Mouse (Mus musculus) hindbrain, embryonic 14.5 days (tissue): Measurements from ENCODE around the gene Vasn. TPM values are rescaled to one million over a fixed set of nuclear protein-coding genes. Genes with fewer than 3 reads are reported as not detected.
A peak's percentile ranks its signal among the peaks of the same experiment; 100 is the strongest.

ENCODE experiments used
- ATAC-seq: fragments of 200-750 bp; cut with Nextera tagmentation; 2 replicates; pipeline ENCODE4 v1.8.0; 2017; ENCODE audit warnings: moderate number of reproducible peaks, mild to moderate bottlenecking, moderate TSS enrichment, moderate library complexity; ENCODE audit not compliant: low FRiP score
- DNase-seq: peaks from one replicate; pipeline ENCODE4 v3.0.0-alpha.2; 2015; ENCODE audit warnings: low spot score
- H3K27ac ChIP-seq: fragments of 300-500 bp; sonication (generic); 2 replicates; pipeline ENCODE4 v1.5.1; 2014; ENCODE audit warnings: mild to moderate bottlenecking, moderate library complexity
- H3K27me3 ChIP-seq: fragments of 300-500 bp; sonication (generic); 2 replicates; pipeline ENCODE4 v1.6.1; 2014; ENCODE audit warnings: mild to moderate bottlenecking, low read length, mixed read lengths; ENCODE audit not compliant: control insufficient read depth, insufficient read depth
- H3K36me3 ChIP-seq: fragments of 300-500 bp; sonication (generic); replicated peaks from 2 replicates; pipeline ENCODE4 v1.6.1; 2014; ENCODE audit not compliant: control insufficient read depth, insufficient read depth
- H3K4me1 ChIP-seq: fragments of 300-500 bp; sonication (generic); replicated peaks from 2 replicates; pipeline ENCODE4 v1.6.1; 2014; ENCODE audit warnings: antibody characterized with exemption, low read length, mixed read lengths; ENCODE audit not compliant: control insufficient read depth, insufficient read depth
- H3K4me2 ChIP-seq: fragments of 300-500 bp; sonication (generic); replicated peaks from 2 replicates; pipeline ENCODE4 v1.6.1; 2014; ENCODE audit warnings: mild to moderate bottlenecking, moderate library complexity
- H3K4me3 ChIP-seq: fragments of 300-500 bp; sonication (generic); replicated peaks from 2 replicates; pipeline ENCODE4 v1.5.1; 2014; ENCODE audit warnings: mild to moderate bottlenecking, low read length
- H3K9ac ChIP-seq: fragments of 300-500 bp; sonication (generic); 2 replicates; pipeline ENCODE4 v1.6.1; 2014
- H3K9me3 ChIP-seq: fragments of 300-500 bp; sonication (generic); 2 replicates; pipeline ENCODE4 v1.6.1; 2016; ENCODE audit warnings: low read length; ENCODE audit not compliant: control insufficient read depth
- WGBS: fragments of 180-500 bp; shearing (Covaris S2); extraction: QIAGEN DNeasy Blood & Tissue Kit; methylation state at CpG from one replicate; pipeline ENCODE4 v1.1.7; 2014; 5-methylcytosine and 5-hydroxymethylcytosine counted together
- polyA plus RNA-seq: library from polyadenylated mRNA; unstranded; fragments of >200 nt; fragmentation: Nextera tagmentation; extraction: Ambion mirVana; gene quantifications from 2 replicates; pipeline ENCODE4 v1.2.1, GENCODE M21; 2014

The Vasn gene
- polyA plus RNA-seq, 1 experiment from 2014 or later = 6.4 TPM

DNA sequence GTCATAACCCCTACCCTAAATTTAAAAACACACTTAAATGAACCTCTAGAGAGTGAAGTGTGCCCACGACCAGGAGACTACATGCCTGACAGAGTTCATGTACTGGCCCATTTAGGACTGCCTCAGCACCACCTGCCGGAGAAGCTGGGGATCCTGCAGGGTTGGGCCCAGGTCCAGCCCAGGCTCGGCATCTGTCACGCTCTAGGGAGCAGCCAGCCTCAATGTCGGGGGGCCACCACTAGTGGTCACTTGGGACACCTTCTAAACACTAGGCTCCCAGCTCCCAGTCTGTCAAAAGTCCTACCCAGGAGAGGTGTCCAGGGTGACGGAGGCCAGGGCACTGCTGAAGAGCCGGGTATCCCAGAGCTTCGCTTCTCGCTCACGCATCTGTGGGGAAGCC is 15.0 kb downstream of the Vasn start:
- H3K9me3 ChIP-seq = no peaks in the 10 kb centered on the region
- DNase-seq (no peak), ATAC-seq (no peak)
- H3K27ac ChIP-seq = no peak overlapping the region
- 0 out of 2 replicates have a peak, but pooled peaks cover 8% of the 10 kb centered on the region for H3K4me1 ChIP-seq
- 81% methylated on average over 10 of the region's 10 CpGs for WGBS
- no peak overlapping the region for H3K9ac ChIP-seq
- H3K4me2 ChIP-seq = no peak overlapping the region
- H3K36me3 ChIP-seq = peaks cover 53% of the 10 kb centered on the region
- H3K27me3 ChIP-seq = no peaks in the 10 kb centered on the region
- no peak overlapping the region for H3K4me3 ChIP-seq

DNA sequence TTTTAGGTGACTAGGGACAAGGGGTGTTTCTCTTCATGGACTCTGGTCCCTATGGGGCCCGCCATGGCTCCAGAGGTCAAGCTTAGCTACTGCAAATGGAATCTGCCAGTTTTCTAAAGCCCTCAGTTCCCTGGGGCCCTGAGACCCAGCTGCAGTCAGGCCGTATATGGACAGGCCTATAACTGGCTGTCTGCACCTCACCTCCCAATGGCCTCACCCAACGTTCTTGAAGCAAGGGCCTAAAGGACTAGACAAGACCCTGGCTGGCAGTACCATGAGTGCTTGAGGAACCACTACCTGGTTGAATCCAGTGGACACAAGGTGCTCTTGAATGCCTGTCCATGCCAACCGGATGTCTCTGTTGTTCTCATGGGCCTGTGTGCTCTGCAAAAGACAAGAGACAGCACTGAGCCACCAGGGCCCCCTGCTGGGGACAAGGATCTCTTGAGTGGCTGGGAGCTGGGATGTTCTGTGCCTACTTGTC is 15.6 kb downstream of the Vasn start:
- H3K9me3 ChIP-seq = no peaks in the 10 kb centered on the region
- 0 out of 2 replicates have a peak, but pooled peaks cover 8% of the 10 kb centered on the region for H3K4me1 ChIP-seq
- no peak overlapping the region for H3K27ac ChIP-seq
- no peaks in the 10 kb centered on the region for H3K27me3 ChIP-seq
- ATAC-seq = no peak
- peaks cover 48% of the 10 kb centered on the region for H3K36me3 ChIP-seq
- no peak overlapping the region for H3K4me2 ChIP-seq
- H3K9ac ChIP-seq = no peak overlapping the region
- 71% methylated on average over 4 of the region's 4 CpGs for whole genome bisulfite sequencing
- no peak overlapping the region for H3K4me3 ChIP-seq
- no peak for DNase-seq

DNA sequence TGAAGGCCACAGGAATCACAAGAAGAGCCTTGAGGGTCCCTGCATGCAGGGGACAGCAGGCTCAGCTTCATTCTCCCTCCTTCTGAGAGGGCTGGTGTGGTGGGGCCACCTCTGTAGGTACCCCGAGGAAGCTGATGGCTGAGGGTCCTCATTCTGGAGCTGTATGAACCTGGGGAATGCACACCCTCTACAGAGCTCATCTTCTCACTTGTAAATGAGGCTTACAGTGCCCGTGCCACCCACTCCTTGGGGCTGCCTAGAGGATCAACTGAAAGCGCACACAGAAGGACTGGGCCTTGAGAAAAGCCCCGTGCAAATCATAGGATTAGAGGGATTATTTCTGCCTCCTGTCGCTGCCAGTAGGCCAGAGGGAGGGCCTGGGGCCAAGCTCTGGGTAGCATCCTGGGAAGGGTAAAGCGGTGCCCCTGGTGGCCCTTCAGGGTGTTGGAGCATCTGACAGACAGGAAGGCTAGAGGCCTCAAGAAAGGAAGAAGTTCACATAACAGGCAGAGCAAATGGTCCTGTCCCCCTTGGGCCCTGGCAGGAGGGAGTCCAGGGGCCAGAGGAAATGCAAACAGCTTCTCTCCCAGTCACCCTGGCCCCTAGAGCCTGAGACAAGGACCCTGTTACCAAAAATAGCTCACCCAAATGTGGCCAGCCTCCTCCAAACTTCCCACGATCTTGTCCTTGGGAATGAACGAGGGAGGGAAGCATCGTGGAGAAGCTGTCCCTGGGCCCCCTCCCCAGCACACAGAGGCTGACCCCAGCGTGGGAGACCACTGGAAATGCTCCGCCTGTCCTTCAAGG is 16.2 kb downstream of the Vasn start:
- H3K9me3 ChIP-seq = no peaks in the 10 kb centered on the region
- H3K27ac ChIP-seq = no peak overlapping the region
- H3K27me3 ChIP-seq = no peaks in the 10 kb centered on the region
- no peak overlapping the region for H3K4me2 ChIP-seq
- no peak for ATAC-seq
- WGBS = 52% methylated on average over 11 of the region's 11 CpGs
- H3K4me3 ChIP-seq = no peak overlapping the region
- H3K9ac ChIP-seq = no peak overlapping the region
- H3K4me1 ChIP-seq = 0 out of 2 replicates have a peak, but pooled peaks cover 8% of the 10 kb centered on the region
- peaks cover 48% of the 10 kb centered on the region for H3K36me3 ChIP-seq
- no peak for DNase-seq

DNA sequence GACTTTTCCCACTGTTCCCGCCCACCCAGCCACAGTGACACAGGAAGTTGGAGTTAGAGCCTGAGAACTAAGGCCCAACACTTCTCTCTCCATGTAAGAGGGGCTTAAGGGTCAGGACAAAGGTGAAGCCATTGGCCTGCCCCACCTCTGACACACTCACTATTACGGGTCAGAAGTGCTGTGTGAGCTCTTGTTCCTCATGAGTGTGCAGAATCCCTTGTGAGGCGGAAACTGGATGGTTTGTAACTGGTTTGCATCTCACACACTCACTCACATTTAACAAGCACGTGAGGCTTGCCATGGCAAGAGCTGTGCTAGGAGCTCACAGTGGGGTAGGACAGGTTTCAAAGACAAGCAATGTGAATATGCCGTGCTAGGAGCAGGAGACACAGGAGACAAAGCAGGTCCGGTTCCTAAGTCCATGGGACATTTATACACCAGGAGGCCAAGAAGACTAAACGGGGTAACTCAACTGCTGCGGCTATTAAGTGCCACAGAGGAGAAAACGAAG is 16.9 kb downstream of the Vasn start:
- DNase-seq (no peak), ATAC-seq (no peak)
- WGBS = 78% methylated on average over 9 of the region's 9 CpGs
- no peak overlapping the region for H3K4me2 ChIP-seq
- H3K4me3 ChIP-seq = no peak overlapping the region
- H3K36me3 ChIP-seq = peaks cover 48% of the 10 kb centered on the region
- H3K27ac ChIP-seq = no peak overlapping the region
- H3K9ac ChIP-seq = no peak overlapping the region
- no peaks in the 10 kb centered on the region for H3K27me3 ChIP-seq
- H3K4me1 ChIP-seq = 0 out of 2 replicates have a peak, but pooled peaks cover 8% of the 10 kb centered on the region
- no peaks in the 10 kb centered on the region for H3K9me3 ChIP-seq

DNA sequence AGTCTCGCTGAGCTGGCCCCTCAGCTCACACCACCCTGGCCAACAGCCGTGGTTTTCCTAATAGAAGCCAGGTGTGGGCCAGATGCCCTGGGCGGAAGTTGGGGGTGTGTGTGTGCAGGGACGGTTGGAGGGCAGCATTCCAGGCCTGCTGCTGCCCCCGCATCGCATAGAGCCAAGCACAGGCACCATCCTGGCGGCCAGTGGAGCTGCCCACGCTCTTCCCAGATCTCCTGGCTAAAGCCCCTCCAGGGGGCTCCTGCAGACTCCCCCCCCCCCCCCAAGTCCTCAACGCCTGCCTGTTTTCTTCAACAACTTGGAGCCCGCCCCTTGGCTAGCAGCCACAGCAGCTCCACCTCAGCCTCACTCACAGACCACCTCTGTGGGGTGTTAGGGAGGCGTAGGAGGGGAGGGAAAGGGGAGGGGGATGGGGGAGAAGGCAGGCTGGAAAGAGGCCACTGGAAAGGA is 19.1 kb downstream of the Vasn start:
- Histone ChIP-seq H3K27ac (peak overlapping the region; percentile 21; the same call in 1 of the 2 replicates), H3K36me3 (peaks cover 44% of the 10 kb centered on the region), H3K4me1 (0 out of 2 replicates have a peak, but pooled peaks cover 8% of the 10 kb centered on the region), H3K4me2 (no peak overlapping the region), H3K27me3 (no peaks in the 10 kb centered on the region), H3K9ac (no peak overlapping the region), H3K9me3 (no peaks in the 10 kb centered on the region), H3K4me3 (no peak overlapping the region)
- 23% methylated on average over 11 of the region's 11 CpGs for WGBS
- peak; percentile 58; the same call in 1 of the 2 replicates for ATAC-seq
- DNase-seq = no peak

DNA sequence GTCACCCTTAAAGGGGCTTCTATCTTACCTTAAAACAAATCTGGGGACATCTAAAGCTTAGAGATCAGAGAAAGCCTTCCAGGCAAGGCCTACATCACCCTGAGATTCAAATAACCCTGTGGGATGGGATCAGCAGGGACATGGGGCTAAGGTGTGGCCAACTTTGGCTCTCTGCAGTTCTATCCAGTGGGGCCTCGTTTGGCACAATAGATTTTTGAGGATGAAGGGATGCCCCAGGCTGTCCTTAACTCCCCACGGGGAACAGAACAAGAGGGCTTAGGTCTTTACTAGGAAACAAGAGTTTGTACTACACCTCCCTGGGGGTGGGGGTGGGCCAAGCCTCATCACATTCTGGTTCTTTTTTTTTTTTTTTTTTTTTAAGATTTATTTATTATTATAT is 19.6 kb downstream of the Vasn start:
- Histone ChIP-seq H3K4me3 (no peak overlapping the region), H3K4me2 (no peak overlapping the region), H3K27me3 (no peaks in the 10 kb centered on the region), H3K4me1 (0 out of 2 replicates have a peak, but pooled peaks cover 8% of the 10 kb centered on the region), H3K9ac (no peak overlapping the region), H3K27ac (0 out of 2 replicates have a peak overlapping the region, but pooled peaks have one; percentile 38), H3K36me3 (peaks cover 42% of the 10 kb centered on the region), H3K9me3 (no peaks in the 10 kb centered on the region)
- DNase-seq (no peak), ATAC-seq (no peak)
- WGBS = 26% methylated on average over 2 of the region's 2 CpGs

DNA sequence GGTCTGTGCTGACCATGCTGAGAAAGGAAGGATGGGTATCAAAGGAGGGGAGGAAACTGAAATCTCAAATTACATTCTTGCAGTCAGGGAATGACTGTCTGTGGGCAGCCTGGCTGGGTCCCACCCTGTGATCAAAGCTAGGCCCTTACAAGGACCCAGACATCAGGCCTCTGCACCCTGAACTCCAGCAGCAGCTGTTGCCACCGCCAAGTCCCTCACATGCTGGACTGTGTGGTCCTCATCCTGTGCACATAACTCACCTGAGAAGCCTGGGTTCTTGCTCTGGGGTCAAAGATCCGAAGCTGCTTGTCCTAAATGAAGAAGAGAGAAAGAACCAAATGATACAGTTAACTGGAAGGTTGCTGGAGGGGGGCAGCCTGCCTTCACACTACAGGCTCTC is 21.9 kb downstream of the Vasn start:
- Histone ChIP-seq H3K27me3 (no peaks in the 10 kb centered on the region), H3K27ac (no peak overlapping the region), H3K36me3 (peaks cover 49% of the 10 kb centered on the region), H3K4me3 (no peak overlapping the region), H3K9me3 (no peaks in the 10 kb centered on the region), H3K4me1 (0 out of 2 replicates have a peak, but pooled peaks cover 8% of the 10 kb centered on the region), H3K9ac (no peak overlapping the region), H3K4me2 (no peak overlapping the region)
- WGBS = 70% methylated on average over 2 of the region's 2 CpGs
- DNase-seq (no peak), ATAC-seq (no peak)

DNA sequence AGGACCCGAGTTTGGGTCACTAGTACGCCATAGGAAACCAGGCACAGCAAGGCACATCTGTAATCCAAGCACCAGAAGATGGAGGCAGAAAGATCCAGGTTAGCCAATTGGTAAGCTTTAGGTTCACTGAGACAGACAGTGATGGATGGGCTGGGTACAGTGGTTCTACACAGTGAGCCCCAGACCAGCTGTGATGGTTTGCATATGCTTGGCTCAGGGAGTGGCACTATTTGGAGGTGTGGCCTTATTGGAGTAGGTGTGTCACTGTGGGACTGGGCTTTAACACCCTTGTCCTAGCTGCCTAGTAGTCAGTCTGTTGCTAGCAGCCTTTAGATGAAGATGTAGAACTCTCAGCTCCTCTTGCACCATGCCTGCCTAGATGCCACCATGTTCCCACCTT is 24.1 kb downstream of the Vasn start:
- Histone ChIP-seq H3K27ac (no peak overlapping the region), H3K4me3 (no peak overlapping the region), H3K27me3 (no peaks in the 10 kb centered on the region), H3K9ac (no peak overlapping the region), H3K36me3 (peaks cover 61% of the 10 kb centered on the region), H3K4me2 (no peak overlapping the region), H3K9me3 (no peaks in the 10 kb centered on the region), H3K4me1 (0 out of 2 replicates have a peak, but pooled peaks cover 6% of the 10 kb centered on the region)
- ATAC-seq = no peak
- no peak for DNase-seq
- 84% methylated on average over 2 of the region's 2 CpGs for WGBS

DNA sequence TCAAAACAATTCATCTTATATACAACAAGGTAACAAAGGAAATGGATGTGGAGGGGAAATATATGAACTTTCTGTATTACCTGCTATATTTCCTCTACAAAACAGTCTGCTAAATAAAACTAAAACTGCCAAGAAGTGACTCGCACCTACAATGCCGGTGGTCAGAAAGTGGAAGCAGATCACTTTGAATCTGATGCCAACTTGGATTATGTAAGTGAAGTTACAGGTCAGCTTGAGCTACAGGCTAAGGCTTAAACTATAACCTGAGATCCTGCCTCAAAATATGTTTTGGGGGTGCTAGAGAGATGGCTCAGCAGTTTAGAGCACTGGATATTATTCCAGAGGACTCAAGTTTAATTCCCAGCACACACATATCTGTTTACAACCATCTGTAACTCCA is 26.0 kb downstream of the Vasn start:
- no peaks in the 10 kb centered on the region for H3K4me1 ChIP-seq
- peaks cover 72% of the 10 kb centered on the region for H3K36me3 ChIP-seq
- H3K4me2 ChIP-seq = no peak overlapping the region
- WGBS = 98% methylated on average over 2 of the region's 2 CpGs
- no peak overlapping the region for H3K9ac ChIP-seq
- H3K27me3 ChIP-seq = no peaks in the 10 kb centered on the region
- no peak overlapping the region for H3K4me3 ChIP-seq
- H3K9me3 ChIP-seq = no peaks in the 10 kb centered on the region
- ATAC-seq = no peak
- no peak overlapping the region for H3K27ac ChIP-seq
- DNase-seq = no peak
